Comparison of ENCODE assay signal across 16 mouse cellular contexts in the genomic region with DNA sequence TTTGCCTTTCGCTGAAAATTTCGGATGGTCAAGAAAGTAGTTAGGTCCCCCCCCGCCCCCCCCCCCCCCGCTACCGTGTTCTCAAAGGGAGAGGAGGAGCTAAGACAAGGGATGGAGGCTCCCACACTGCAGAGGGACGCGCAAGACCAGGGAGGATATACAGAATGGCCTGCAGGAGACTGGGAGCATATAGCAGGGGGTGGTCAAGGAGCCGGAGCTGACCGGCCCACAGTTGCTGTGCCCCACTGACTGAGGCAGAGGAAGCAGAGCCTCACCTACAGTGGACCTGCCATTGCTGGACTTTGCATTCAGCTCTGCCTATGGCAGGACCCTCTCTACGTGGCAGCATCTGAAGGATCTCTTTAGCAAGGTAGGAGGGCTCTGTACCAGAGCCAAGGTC. TPM values are rescaled to one million over a fixed set of nuclear protein-coding genes. Genes with fewer than 3 reads are reported as not detected.
DNase-seq lines count a peak whose midpoint lies in the region; ATAC-seq and TF ChIP-seq lines count a peak whose summit lies in the region.
"Had no signal": no experiment of that assay in that cellular context is flagged by ENCODE, and none has a peak within 500 bp of the region (broad histone marks: within the 10 kb centered on the region; RNA-seq: fewer than 3 reads in every experiment).

No protein-coding gene starts in this region.

- WGBS in hindbrain, embryonic 10.5 days = 53% methylated on average over 10 of the region's 10 CpGs
- WGBS in hindbrain, postnatal 0 days = 46% methylated on average over 10 of the region's 10 CpGs
- 65% methylated on average over 10 of the region's 10 CpGs for WGBS in midbrain, embryonic 10.5 days
- WGBS in midbrain, postnatal 0 days = 42% methylated on average over 9 of the region's 10 CpGs
- WGBS in hindbrain, embryonic 16.5 days = 42% methylated on average over 10 of the region's 10 CpGs

- DNase-seq in hindbrain, embryonic 10.5 days (ENCODE audit: low spot score) = no peak
- no peak for DNase-seq in hindbrain, postnatal 0 days (ENCODE audit: low spot score)
- DNase-seq in midbrain, embryonic 10.5 days (ENCODE audit: low spot score) = no peak
- no peak for DNase-seq in midbrain, postnatal 0 days (ENCODE audit: low spot score)
- no peak for DNase-seq in ovary, postnatal 10 days (ENCODE audit: low spot score)
- no peak for DNase-seq in gastrocnemius, adult 2 months
- no peak for DNase-seq in lung, postnatal 10 days
- DNase-seq: heart, postnatal 4 days; kidney, adult 9 months; layer of hippocampus, adult 9-11 months; lung, adult 18-20 months; thymus, postnatal 25 days had no signal

- no peak overlapping the region for H3K4me2 ChIP-seq in hindbrain, postnatal 0 days (ENCODE audit: low read depth, low read length)
- H3K4me2 ChIP-seq in midbrain, postnatal 0 days (ENCODE audit: low read depth, low read length, poor library complexity, severe bottlenecking) = no peak overlapping the region
- no peak overlapping the region for H3K4me2 ChIP-seq in hindbrain, embryonic 16.5 days (ENCODE audit: low read length)
- H3K4me2 ChIP-seq: heart, embryonic 11.5 days; stomach, embryonic 15.5 days had no signal

- no peak overlapping the region for H3K4me3 ChIP-seq in hindbrain, embryonic 10.5 days
- H3K4me3 ChIP-seq in hindbrain, postnatal 0 days (ENCODE audit: low read length) = no peak overlapping the region
- H3K4me3 ChIP-seq in midbrain, embryonic 10.5 days = no peak overlapping the region
- H3K4me3 ChIP-seq in midbrain, postnatal 0 days (ENCODE audit: low read depth, low read length) = no peak overlapping the region
- no peak overlapping the region for H3K4me3 ChIP-seq in hindbrain, embryonic 16.5 days (ENCODE audit: low read length)
- no peak overlapping the region for H3K4me3 ChIP-seq in gastrocnemius, adult 2 months
- H3K4me3 ChIP-seq: stomach, embryonic 15.5 days had no signal

- no peaks in the 10 kb centered on the region for H3K27me3 ChIP-seq in hindbrain, embryonic 10.5 days (ENCODE audit: insufficient read depth, poor library complexity, severe bottlenecking)
- H3K27me3 ChIP-seq in hindbrain, postnatal 0 days (ENCODE audit: insufficient read depth, low read length) = no peaks in the 10 kb centered on the region
- no peaks in the 10 kb centered on the region for H3K27me3 ChIP-seq in midbrain, embryonic 10.5 days (ENCODE audit: low read depth, poor library complexity, severe bottlenecking)
- H3K27me3 ChIP-seq in midbrain, postnatal 0 days (ENCODE audit: insufficient read depth, low read length) = no peaks in the 10 kb centered on the region
- no peaks in the 10 kb centered on the region for H3K27me3 ChIP-seq in hindbrain, embryonic 16.5 days (replicated peaks; ENCODE audit: control insufficient read depth, insufficient read depth, low read length)
- H3K27me3 ChIP-seq: stomach, embryonic 15.5 days had no signal

- H3K36me3 ChIP-seq in hindbrain, embryonic 10.5 days = 0 out of 2 replicates have a peak, but pooled peaks cover 10% of the 10 kb centered on the region
- H3K36me3 ChIP-seq in hindbrain, postnatal 0 days (ENCODE audit: insufficient read depth, low read length) = no peaks in the 10 kb centered on the region
- no peaks in the 10 kb centered on the region for H3K36me3 ChIP-seq in midbrain, embryonic 10.5 days
- no peaks in the 10 kb centered on the region for H3K36me3 ChIP-seq in midbrain, postnatal 0 days (ENCODE audit: insufficient read depth, low read length)
- no peaks in the 10 kb centered on the region for H3K36me3 ChIP-seq in hindbrain, embryonic 16.5 days (ENCODE audit: control insufficient read depth, insufficient read depth, low read length)
- H3K36me3 ChIP-seq: stomach, embryonic 15.5 days had no signal

- H3K4me1 ChIP-seq in hindbrain, embryonic 10.5 days (replicated peaks) = peaks cover 61% of the 10 kb centered on the region
- H3K4me1 ChIP-seq in hindbrain, postnatal 0 days (ENCODE audit: insufficient read depth, low read length) = peaks cover 43% of the 10 kb centered on the region
- peaks cover 45% of the 10 kb centered on the region for H3K4me1 ChIP-seq in midbrain, embryonic 10.5 days
- peaks cover 16% of the 10 kb centered on the region for H3K4me1 ChIP-seq in midbrain, postnatal 0 days (ENCODE audit: insufficient read depth, low read length)
- peaks cover 37% of the 10 kb centered on the region for H3K4me1 ChIP-seq in hindbrain, embryonic 16.5 days (ENCODE audit: control insufficient read depth, insufficient read depth, low read depth, low read length)

- no peak for ATAC-seq in hindbrain, postnatal 0 days
- no peak for ATAC-seq in midbrain, postnatal 0 days (ENCODE audit: low FRiP score)
- peak; percentile 34; the same call in 1 of the 2 replicates for ATAC-seq in hindbrain, embryonic 16.5 days

- H3K9ac ChIP-seq in hindbrain, postnatal 0 days (replicated peaks; ENCODE audit: low read length) = no peak overlapping the region
- H3K9ac ChIP-seq in midbrain, postnatal 0 days (replicated peaks; ENCODE audit: low read length, poor library complexity, severe bottlenecking) = no peak overlapping the region
- H3K9ac ChIP-seq in hindbrain, embryonic 16.5 days (ENCODE audit: low read depth, low read length) = peak overlapping the region; percentile 49; the same call in 1 of the 2 replicates
- H3K9ac ChIP-seq: stomach, embryonic 15.5 days had no signal

- H3K9me3 ChIP-seq in hindbrain, embryonic 10.5 days = no peaks in the 10 kb centered on the region
- H3K9me3 ChIP-seq in hindbrain, postnatal 0 days (ENCODE audit: low read length) = no peaks in the 10 kb centered on the region
- H3K9me3 ChIP-seq in midbrain, embryonic 10.5 days (replicated peaks) = no peaks in the 10 kb centered on the region
- H3K9me3 ChIP-seq in midbrain, postnatal 0 days (ENCODE audit: low read length) = no peaks in the 10 kb centered on the region
- H3K9me3 ChIP-seq in hindbrain, embryonic 16.5 days (ENCODE audit: control insufficient read depth, low read length) = no peaks in the 10 kb centered on the region
- H3K9me3 ChIP-seq: stomach, embryonic 15.5 days had no signal

- no peak for TF ChIP-seq CTCF in hindbrain, postnatal 0 days (IDR thresholded peaks at IDR 0.05; ENCODE audit: low read depth)
- no peak for TF ChIP-seq CTCF in midbrain, postnatal 0 days (IDR thresholded peaks at IDR 0.05)
- no peak for TF ChIP-seq CTCF in gastrocnemius, adult 2 months (IDR thresholded peaks at IDR 0.05)

- peak overlapping the region; percentile 50; the same call in 1 of the 2 replicates for H3K27ac ChIP-seq in hindbrain, embryonic 10.5 days
- no peak overlapping the region; the same call in 1 of the 2 replicates for H3K27ac ChIP-seq in hindbrain, postnatal 0 days
- H3K27ac ChIP-seq in midbrain, embryonic 10.5 days (replicated peaks) = peak overlapping the region; percentile 47; the same call in 1 of the 2 replicates
- H3K27ac ChIP-seq in midbrain, postnatal 0 days (ENCODE audit: low read depth, low read length) = no peak overlapping the region
- no peak overlapping the region for H3K27ac ChIP-seq in hindbrain, embryonic 16.5 days (ENCODE audit: low read depth, low read length)
- no peak overlapping the region for H3K27ac ChIP-seq in gastrocnemius, adult 2 months
- H3K27ac ChIP-seq: macrophage; stomach, embryonic 15.5 days had no signal

- intact Hi-C loops in gastrocnemius, adult 2 months (cut with DNase I) = loop anchor here (10.0 kb wide), 1 partner anchor 134 kb away; no protein-coding TSS in a partner anchor

RNA-seq across cellular contexts. Expression of gene Fyn, which starts 10.6 kb away (rescaled TPM):
- 30.6 and 34.1 TPM in 2 replicates for polyA plus RNA-seq in hindbrain, embryonic 10.5 days (2016; fragmentation: Nextera tagmentation; extraction: Ambion mirVana)
- 120 and 121 TPM in 2 replicates for total RNA-seq in hindbrain, postnatal 0 days (2014; rRNA removed)
- polyA plus RNA-seq in hindbrain, postnatal 0 days (2015; fragmentation: Nextera tagmentation; extraction: Ambion mirVana) = 94.9 and 95.2 TPM in 2 replicates
- 24.3 and 28.9 TPM in 2 replicates for polyA plus RNA-seq in midbrain, embryonic 10.5 days (2016; fragmentation: Nextera tagmentation; extraction: Ambion mirVana)
- 121 and 133 TPM in 2 replicates for total RNA-seq in midbrain, postnatal 0 days (2014; rRNA removed)
- polyA plus RNA-seq in midbrain, postnatal 0 days (2015; fragmentation: Nextera tagmentation; extraction: Ambion mirVana) = 75.6 and 82.9 TPM in 2 replicates
- 74.1 and 74.9 TPM in 2 replicates for polyA plus RNA-seq in hindbrain, embryonic 16.5 days (2015; fragmentation: Nextera tagmentation; extraction: Ambion mirVana)
- 10 to 100 TPM in 1 of 2 experiments, 1 to 10 TPM in 1; 7.3 to 12.0 TPM for total RNA-seq in gastrocnemius, adult 2 months (2021)

Comparison
In these comparisons a context has a peak if more than half of its experiments do, and no peak if none do; other contexts are left out.
1. H3K27ac ChIP-seq: peak in hindbrain, embryonic 10.5 days (single experiment) and midbrain, embryonic 10.5 days (single experiment); none in hindbrain, postnatal 0 days (single experiment), midbrain, postnatal 0 days (single experiment), hindbrain, embryonic 16.5 days (single experiment) and gastrocnemius, adult 2 months (single experiment).